Mouse (Mus musculus) 416B (cell line): ENCODE results near the gene Abca8a.

Experiments
- DNase-seq: peaks from one replicate; pipeline ENCODE4 v3.0.0; 2011; ENCODE audit warnings: low read depth

Abca8a gene

GRCm38 (mm10) chr11:110095858-110096257 is at the start of gene Abca8a:
TSS of gene Abca8a (minus strand) at chr11:110095978.
- no peak for DNase-seq

GRCm38 (mm10) chr11:110145421-110145820 is 49.6 kb upstream of the Abca8a start:
- no peak for DNase-seq

GRCm38 (mm10) chr11:110130760-110131159 is 35.0 kb upstream of the Abca8a start:
- peak; percentile 11 for DNase-seq

GRCm38 (mm10) chr11:110111137-110111536 is 15.4 kb upstream of the Abca8a start:
- no peak for DNase-seq

DNA sequence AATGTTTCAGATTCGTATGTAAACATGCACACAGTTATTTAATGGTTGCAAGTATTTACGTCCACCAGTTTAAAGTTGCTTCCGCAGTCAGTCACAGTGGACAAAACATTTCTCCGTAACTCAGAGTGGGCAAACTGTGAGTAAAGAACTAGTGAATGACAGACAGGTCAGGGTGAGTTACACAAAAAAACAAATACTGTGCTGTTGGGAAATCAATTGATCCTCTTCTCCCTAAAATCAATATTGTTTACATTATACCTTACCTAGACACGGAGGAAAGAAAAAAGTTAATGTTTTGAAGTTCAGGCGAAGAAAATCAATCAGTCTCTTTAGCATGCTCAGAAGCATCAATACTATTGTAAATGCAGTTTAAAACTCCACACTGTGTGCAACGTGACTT is 5.7 kb upstream of the Abca8a start:
- no peak for DNase-seq

- DNase-seq: no peak
Observed at GRCm38 (mm10) chr11:110098901-110099300, 3.1 kb upstream of the Abca8a start.

DNA sequence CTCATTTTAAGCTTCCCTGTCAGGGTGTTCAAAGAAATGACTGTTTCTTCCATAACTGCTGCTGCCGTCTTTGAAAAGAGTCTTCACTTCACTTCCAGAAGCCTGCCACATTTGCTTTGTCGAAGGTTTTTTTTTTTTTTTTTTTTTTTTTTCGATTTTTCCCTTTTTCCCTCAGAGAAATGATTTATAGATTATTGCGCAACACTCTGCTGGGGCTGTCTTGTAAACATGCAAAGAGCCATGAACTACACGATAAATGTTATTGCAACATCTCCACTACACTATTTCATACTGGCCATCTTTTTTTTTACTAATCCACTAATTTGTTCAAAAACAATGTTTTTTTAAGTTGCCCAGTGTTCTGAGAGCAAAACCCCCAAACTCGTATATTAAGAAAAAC is 1.7 kb upstream of the Abca8a start:
- no peak for DNase-seq

- DNase-seq: no peak
Observed at GRCm38 (mm10) chr11:110094846-110095380, 865 bp downstream of the Abca8a start.

GRCm38 (mm10) chr11:110094236-110094635 is 1.5 kb downstream of the Abca8a start:
- no peak for DNase-seq

- peak; percentile 27 for DNase-seq
Observed at GRCm38 (mm10) chr11:110091328-110091727, 4.5 kb downstream of the Abca8a start.

DNA sequence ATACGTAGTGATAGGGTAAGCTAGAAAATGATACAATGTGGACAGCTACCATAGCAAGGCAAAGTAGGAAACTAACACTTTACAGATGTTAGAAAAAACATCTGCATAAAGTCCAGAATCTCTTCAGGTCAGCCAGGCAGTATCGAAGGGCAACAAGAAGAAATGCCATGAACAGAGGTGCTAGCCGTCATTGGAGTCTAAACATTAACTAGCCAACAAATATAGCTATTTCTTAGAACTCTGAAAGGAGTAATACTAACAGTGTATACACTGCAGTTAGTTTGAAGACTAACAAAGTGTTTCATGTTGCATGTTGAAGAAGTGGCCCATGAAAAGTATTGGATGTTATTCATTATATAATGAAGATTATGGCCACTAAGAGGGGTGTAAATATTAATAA is 23.6 kb downstream of the Abca8a start:
- no peak for DNase-seq

DNA sequence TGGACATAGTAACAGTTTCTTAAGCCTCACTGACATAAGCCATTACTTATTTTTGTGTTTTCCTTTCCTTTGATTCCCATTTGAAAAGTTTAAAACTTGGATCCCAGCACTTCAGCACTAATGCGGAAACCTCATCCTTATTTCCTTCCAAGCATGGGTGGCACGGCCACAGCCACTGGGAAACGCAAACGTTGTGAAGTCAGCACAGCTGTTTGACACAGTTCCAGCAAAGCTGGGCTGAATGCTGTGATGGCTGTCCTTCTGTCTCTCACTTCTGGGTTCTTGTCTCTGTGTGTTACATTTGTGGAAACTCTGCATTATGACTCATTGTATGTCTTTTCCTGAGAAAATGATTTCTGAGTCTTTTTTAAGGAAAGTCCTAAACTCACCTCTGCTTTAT is 34.7 kb downstream of the Abca8a start:
- no peak for DNase-seq

- DNase-seq: no peak
Observed at GRCm38 (mm10) chr11:110060127-110060526, 35.7 kb downstream of the Abca8a start.

DNA sequence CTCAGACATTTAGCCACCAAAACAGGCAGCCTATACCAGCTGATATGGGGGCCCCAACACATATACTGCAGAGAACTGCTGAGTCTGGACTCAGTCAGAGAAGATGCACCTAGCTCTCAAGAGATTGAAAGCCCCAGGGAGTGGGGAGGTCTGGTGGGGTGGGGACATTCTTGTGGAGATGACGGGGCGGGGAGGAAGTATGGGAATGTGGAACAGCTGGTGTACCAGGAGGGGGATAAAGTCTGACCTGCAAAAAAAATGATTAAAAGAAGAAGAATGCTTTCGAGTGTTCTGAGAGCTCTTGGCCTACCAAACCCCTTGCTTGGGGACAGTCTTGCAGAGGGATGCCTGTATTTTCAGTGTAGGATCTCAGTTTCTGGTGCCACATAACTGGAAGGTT is 42.1 kb downstream of the Abca8a start:
- no peak for DNase-seq

DNA sequence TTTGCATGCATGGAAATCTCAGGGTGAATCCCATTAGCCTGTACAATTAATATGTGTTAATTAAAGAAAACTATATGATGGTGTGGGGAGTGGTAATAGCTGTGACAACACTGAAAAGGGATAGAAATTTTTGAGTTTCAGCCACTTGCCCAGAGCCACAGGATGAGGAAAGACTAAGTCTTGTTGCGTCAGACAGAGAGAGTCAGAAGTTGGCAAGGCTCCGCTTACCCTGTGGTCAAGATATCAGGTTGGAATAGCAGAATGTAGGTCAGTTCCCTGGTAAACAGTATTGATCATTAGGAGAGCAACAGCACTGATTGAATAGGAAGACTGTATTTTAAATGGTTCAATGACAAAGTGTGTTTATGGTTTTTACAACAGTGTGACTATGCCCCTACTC is 58.0 kb downstream of the Abca8a start:
- no peak for DNase-seq

- DNase-seq: no peak
Observed at GRCm38 (mm10) chr11:110028913-110029695, 66.7 kb downstream of the Abca8a start.

GRCm38 (mm10) chr11:110010836-110011546 is 84.8 kb downstream of the Abca8a start:
- DNase-seq: no peak

- DNase-seq: no peak
Observed at GRCm38 (mm10) chr11:109995624-109996023, 100.2 kb downstream of the Abca8a start, which contains the start of gene Abca8b. TSS of gene Abca8b (minus strand) at chr11:109995845.

GRCm38 (mm10) chr11:109995013-109995412 is 100.8 kb downstream of the Abca8a start:
- DNase-seq: no peak

DNA sequence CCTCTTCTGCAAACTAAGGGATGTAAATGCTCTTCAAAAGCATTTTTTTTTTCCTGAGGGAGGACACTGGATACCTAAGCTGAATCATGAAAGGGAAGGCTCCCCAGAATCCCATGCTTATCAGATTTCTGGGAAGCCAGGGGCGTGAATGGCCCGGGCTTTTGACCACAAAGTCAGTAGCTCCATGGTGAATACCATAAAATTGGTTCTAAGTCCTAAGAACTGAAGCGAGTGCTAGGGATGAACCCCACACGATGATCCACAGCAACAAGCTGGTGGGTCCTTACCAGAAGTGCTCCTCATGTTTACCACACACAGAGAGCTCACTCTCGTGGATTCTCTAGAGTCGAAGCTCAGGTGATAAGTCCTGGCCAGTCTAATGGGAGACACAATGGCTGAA is 101.8 kb downstream of the Abca8a start:
- DNase-seq: no peak

DNA sequence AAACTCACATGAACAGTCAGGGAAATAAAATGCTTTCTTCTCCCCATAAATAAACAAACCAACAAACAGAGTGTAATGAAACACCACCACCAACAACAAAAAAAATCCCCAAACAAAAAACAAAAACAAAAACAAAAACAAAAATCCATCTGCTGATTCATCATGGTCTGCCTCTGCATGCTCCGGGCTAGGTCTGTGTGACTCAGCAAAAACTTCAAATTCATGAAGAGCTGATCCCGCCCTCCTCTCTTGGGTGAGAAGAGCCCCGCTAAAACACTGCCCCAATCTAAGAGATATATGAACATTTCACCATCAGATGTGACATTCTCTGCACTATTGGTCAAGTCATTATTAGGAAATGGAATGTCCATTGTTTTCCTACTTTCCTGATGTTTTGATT is 104.5 kb downstream of the Abca8a start:
- DNase-seq: peak; percentile 13

- no peak for DNase-seq
Observed at GRCm38 (mm10) chr11:109990256-109990655, 105.5 kb downstream of the Abca8a start.

- DNase-seq: no peak
Observed at GRCm38 (mm10) chr11:109988164-109988563, 107.6 kb downstream of the Abca8a start.
